Mouse (Mus musculus) layer of hippocampus, postnatal 25 days (tissue): ENCODE results near the gene Ifna1. TPM values are rescaled to one million over a fixed set of nuclear protein-coding genes. Genes with fewer than 3 reads are reported as not detected.

Source experiments
- DNase-seq, 2 experiments: peaks; one replicate each; pipeline ENCODE4 v3.0.0; 2022; ENCODE audit warnings: mixed read lengths in 2 of 2, low spot score in 1 of 2; ENCODE audit errors: extremely low spot score in 1 of 2
- total RNA-seq, 2 experiments: library from RNA; stranded (reverse); gene quantifications; 2 replicates each; pipeline ENCODE4 v1.2.3; 2021

Gene Ifna1
- total RNA-seq, 2 experiments from 2014 or later = not detected

- DNase-seq = no peak
Measured at GRCm38 (mm10) chr4:88867926-88868911, 18.3 kb downstream of the Ifna1 start.

GRCm38 (mm10) chr4:88872691-88873090, 22.8 kb downstream of the Ifna1 start:
- DNase-seq = no peak

GRCm38 (mm10) chr4:88875435-88876095, 25.7 kb downstream of the Ifna1 start:
- no peak for DNase-seq

- no peak for DNase-seq
Measured at GRCm38 (mm10) chr4:88876520-88876919, 26.6 kb downstream of the Ifna1 start.

- DNase-seq = no peak
Measured at GRCm38 (mm10) chr4:88878246-88878645, 28.4 kb downstream of the Ifna1 start.

- no peak for DNase-seq
Measured at GRCm38 (mm10) chr4:88878772-88879171, 28.9 kb downstream of the Ifna1 start.

GRCm38 (mm10) chr4:88880101-88880500, 30.2 kb downstream of the Ifna1 start, which contains the start of gene Ifne:
Gene Ifne, minus strand, starts transcription at chr4:88880201.
- DNase-seq = no peak

GRCm38 (mm10) chr4:88888236-88888635, 38.3 kb downstream of the Ifna1 start:
- DNase-seq = no peak

- DNase-seq = no peak
Measured at GRCm38 (mm10) chr4:88893201-88893754, 43.4 kb downstream of the Ifna1 start.

Other genes with a start within 250 kb of the Ifna1 start
- not detected for gene Ifna12, start 246.7 kb upstream of the Ifna1 start, total RNA-seq
- not detected for gene C87499, start 215.7 kb upstream of the Ifna1 start, total RNA-seq
- not detected for gene Ifna13, start 205.6 kb upstream of the Ifna1 start, total RNA-seq
- not detected for gene Ifna16, start 173.2 kb upstream of the Ifna1 start, total RNA-seq
- not detected for gene Ifna2, start 166.2 kb upstream of the Ifna1 start, total RNA-seq
- gene Ifnab, start 158.7 kb upstream of the Ifna1 start, total RNA-seq = not detected
- gene Gm26566, start 128.3 kb upstream of the Ifna1 start, total RNA-seq = 1 to 10 TPM; 1.4 to 1.8 TPM
- 100 to 1,000 TPM; 105 to 109 TPM for gene Klhl9, start 127.6 kb upstream of the Ifna1 start, total RNA-seq
- gene Gm13271, start 95.2 kb upstream of the Ifna1 start, total RNA-seq = not detected
- not detected for gene Gm13283, start 90.0 kb upstream of the Ifna1 start, total RNA-seq
- not detected for gene Gm13290, start 76.3 kb upstream of the Ifna1 start, total RNA-seq
- gene Gm13289, start 73.2 kb upstream of the Ifna1 start, total RNA-seq = not detected
- not detected for gene Gm13272, start 70.2 kb upstream of the Ifna1 start, total RNA-seq
- not detected for gene Ifnz, start 68.0 kb upstream of the Ifna1 start, total RNA-seq
- gene Gm13276, start 64.4 kb upstream of the Ifna1 start, total RNA-seq = not detected
- gene Gm13277, start 61.5 kb upstream of the Ifna1 start, total RNA-seq = not detected
- gene Gm13278, start 58.5 kb upstream of the Ifna1 start, total RNA-seq = not detected
- gene Gm13275, start 55.6 kb upstream of the Ifna1 start, total RNA-seq = not detected
- gene Gm13279, start 52.7 kb upstream of the Ifna1 start, total RNA-seq = not detected
- not detected for gene Gm13285, start 50.4 kb upstream of the Ifna1 start, total RNA-seq
- not detected for gene Gm13287, start 46.8 kb upstream of the Ifna1 start, total RNA-seq
- gene Gm13288, start 44.6 kb upstream of the Ifna1 start, total RNA-seq = not detected
- not detected for gene Ifna7, start 33.9 kb upstream of the Ifna1 start, total RNA-seq
- gene Ifna11, start 30.1 kb upstream of the Ifna1 start, total RNA-seq = not detected
- gene Ifna6, start 22.7 kb upstream of the Ifna1 start, total RNA-seq = not detected
- gene Ifna5, start 14.6 kb upstream of the Ifna1 start, total RNA-seq = not detected
- gene Ifna4, start 8.2 kb upstream of the Ifna1 start, total RNA-seq = not detected
- gene Ifne, start 30.1 kb downstream of the Ifna1 start, total RNA-seq = not detected